Mouse (Mus musculus) CH12.LX (cell line): ENCODE measurements at regions not wholly inside any gene's neighbourhood (a gene's known extent, or its start where the extent isn't known, plus 50 kb on each side); places are given as distances from the start of the nearest gene placed in this dataset.

Experiments used
- CTCF ChIP-seq, 2 experiments: IDR thresholded peaks in 1 of 2; conservative IDR thresholded peaks in 1 of 2; 2 replicates each; pipeline ENCODE4 v1.5.1; 2011 to 2012; ENCODE audit warnings: low read depth in 2 of 2, low read length in 2 of 2, improper control_type of control experiment in 1 of 2, inconsistent platforms in 1 of 2, mild to moderate bottlenecking in 1 of 2, moderate library complexity in 1 of 2
- EP300 ChIP-seq: IDR thresholded peaks from 2 replicates; pipeline ENCODE4 v1.6.1; 2011; ENCODE audit warnings: low read length, improper control_type of control experiment
- MAFK ChIP-seq: IDR thresholded peaks from 2 replicates; pipeline ENCODE4 v1.6.1; 2011; ENCODE audit warnings: low read length, improper control_type of control experiment; ENCODE audit not compliant: insufficient replicate concordance
- MXI1 ChIP-seq: IDR thresholded peaks from 2 replicates; pipeline ENCODE4 v1.6.1; 2011; ENCODE audit warnings: mild to moderate bottlenecking, low read depth, low read length, improper control_type of control experiment
- NELFE ChIP-seq: IDR thresholded peaks from 2 replicates; pipeline ENCODE4 v1.6.1; 2011; ENCODE audit warnings: low read depth, low read length, improper control_type of control experiment
- POLR2A ChIP-seq: IDR thresholded peaks from 2 replicates; pipeline ENCODE4 v1.6.1; 2011; ENCODE audit warnings: low read depth, mild to moderate bottlenecking, improper control_type of control experiment, low read length
- POLR2AphosphoS2 ChIP-seq: IDR thresholded peaks from 2 replicates; pipeline ENCODE4 v1.6.1; 2011; ENCODE audit warnings: low read depth, low read length, improper control_type of control experiment
- RCOR1 ChIP-seq: conservative IDR thresholded peaks from 2 replicates; pipeline ENCODE4 v1.6.1; 2012; ENCODE audit warnings: low read depth, mild to moderate bottlenecking, inconsistent platforms, low read length, improper control_type of control experiment
- USF1 ChIP-seq: IDR thresholded peaks from 2 replicates; pipeline ENCODE4 v1.6.1; 2014; ENCODE audit warnings: low read depth, mild to moderate bottlenecking, inconsistent platforms, low read length, improper control_type of control experiment

- TF ChIP-seq MAFK = no peak
- no peak for TF ChIP-seq POLR2A
- TF ChIP-seq CTCF (conservative IDR thresholded peaks at IDR 0.05 in 1 of 2, IDR thresholded peaks at IDR 0.05 in 1 of 2; ENCODE audit: low read depth in 2 of 2, low read length in 2 of 2) = no peak
- no peak for TF ChIP-seq NELFE
- no peak for TF ChIP-seq USF1
- no peak for TF ChIP-seq RCOR1
- no peak for TF ChIP-seq POLR2AphosphoS2
- no peak for TF ChIP-seq MXI1
- no peak for TF ChIP-seq EP300
Measured at GRCm38 (mm10) chr10:67672281-67672680, 123.5 kb upstream of the Ado start.
